Mouse (Mus musculus): Measurements from ENCODE around the gene Kcnmb4.

Gene Kcnmb4

DNA sequence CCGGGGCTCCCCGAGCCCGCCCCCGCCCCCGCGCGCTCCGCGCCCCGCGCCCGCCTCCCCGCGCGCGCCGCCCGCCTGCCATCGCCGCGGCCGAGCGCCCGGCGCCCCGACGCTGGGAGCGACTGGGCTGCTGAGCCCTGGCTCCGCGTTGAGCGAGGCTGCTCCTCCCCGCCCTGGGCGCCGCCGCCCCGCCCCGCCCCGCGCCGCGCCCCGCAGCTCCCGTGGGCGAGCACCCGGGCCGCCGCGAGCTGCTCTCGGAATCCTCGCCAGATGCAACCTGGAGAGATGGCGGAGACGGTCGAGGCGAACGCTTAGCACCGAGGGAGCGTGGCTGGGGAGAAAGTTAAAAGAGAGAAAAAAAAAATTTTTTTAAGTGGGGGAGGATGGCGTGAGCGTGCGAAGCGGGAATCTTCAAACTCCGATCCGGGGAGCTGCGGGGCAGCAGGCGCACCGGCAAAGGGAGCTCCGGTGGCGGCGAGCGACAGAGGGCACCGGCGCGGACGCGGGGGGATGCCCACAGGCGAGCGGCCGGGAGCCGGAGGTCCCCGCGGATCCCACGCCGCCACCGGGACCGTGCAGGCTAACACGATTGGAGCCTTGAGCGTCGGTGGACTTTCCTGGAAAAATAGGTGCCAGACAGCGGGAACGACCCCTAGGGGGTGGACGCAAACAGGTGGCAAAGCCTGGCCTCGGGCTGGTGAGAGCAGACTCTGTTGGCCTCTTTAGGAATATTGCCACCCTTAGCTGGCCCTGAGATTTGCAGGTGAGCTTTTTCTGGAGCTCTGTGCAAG, at the start of gene Kcnmb4:
Gene Kcnmb4 (minus strand): TSS at position 120 of the 791 bp plus-strand sequence.
- in situ Hi-C loops (cut with MseI, MboI), result no loop called here

DNA sequence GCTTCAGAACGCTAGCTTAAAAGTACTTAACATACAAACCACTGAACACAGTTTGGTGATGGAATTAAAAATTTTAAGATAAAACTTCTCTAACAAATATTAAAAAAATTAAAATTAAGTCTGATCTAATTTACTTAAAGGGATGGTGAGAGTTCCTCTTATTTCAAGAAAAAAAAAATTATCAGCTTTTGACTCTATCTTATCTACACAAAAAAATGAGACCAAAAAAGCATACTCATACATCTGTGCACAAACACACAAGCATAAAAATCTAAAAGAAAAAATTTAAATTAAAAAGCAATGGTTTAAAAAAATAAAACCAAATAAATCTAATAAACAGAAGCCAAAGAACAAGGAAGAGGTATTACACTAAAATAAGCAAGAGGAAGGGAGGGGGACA, 45.9 kb upstream of the Kcnmb4 start:
- in situ Hi-C loops (cut with MseI, MboI), result no loop called here

DNA sequence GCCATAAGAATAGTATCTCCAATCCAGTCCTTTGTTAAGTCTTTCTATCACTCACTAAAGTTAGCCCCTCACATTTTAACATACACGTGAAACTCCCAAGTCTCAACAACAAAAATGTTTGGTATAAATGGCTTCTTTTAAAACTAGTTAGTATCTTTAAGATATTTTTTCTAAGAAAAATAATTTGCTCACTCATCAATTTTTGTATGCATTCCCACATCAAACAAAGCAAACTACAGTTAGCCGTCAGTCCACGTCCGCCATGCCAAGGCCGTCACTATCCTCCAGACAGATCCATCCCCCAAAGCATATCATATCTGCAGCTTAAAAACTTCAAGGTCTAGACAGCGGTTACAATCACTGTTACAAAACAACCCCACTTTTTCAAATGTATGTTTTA, 41.9 kb upstream of the Kcnmb4 start:
- in situ Hi-C loops (cut with MseI, MboI), result no loop called here

DNA sequence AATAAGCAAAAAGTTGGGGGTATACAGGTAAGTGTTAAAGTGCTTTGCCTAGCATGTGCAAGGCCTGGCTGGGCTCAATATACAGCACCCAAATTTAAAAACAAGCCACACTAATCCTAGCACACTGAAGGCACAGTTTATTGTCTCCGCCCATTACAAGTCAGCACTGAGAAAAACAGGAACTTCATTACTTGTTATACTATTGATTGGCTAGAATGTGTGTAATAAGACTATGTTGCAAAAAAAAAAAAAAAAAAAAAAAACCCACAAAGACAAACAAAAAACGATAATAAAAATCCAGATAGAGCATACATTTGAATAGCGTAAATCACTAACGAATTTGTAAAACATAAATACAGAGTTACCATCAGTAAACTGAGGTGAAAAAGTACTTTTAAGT, 41.5 kb upstream of the Kcnmb4 start:
- in situ Hi-C loops (cut with MseI, MboI), result no loop called here

DNA sequence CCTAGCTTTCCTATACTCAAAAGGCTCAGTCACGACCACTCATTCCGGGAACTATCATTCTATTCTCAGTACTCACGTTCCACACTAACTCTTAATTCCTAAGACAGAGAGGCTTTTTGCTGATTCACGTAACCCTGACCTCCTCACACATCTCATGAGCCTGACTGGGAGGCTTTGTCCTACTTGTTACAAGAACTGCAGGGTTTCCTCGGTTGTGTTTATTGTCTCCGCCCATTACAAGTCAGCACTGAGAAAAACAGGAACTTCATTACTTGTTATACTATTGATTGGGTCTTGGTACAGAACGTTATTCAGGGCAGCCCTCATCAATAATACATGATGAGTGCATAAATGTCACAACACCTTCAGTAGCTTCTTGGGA, 39.6 kb upstream of the Kcnmb4 start:
- in situ Hi-C loops (cut with MseI, MboI), result no loop called here

DNA sequence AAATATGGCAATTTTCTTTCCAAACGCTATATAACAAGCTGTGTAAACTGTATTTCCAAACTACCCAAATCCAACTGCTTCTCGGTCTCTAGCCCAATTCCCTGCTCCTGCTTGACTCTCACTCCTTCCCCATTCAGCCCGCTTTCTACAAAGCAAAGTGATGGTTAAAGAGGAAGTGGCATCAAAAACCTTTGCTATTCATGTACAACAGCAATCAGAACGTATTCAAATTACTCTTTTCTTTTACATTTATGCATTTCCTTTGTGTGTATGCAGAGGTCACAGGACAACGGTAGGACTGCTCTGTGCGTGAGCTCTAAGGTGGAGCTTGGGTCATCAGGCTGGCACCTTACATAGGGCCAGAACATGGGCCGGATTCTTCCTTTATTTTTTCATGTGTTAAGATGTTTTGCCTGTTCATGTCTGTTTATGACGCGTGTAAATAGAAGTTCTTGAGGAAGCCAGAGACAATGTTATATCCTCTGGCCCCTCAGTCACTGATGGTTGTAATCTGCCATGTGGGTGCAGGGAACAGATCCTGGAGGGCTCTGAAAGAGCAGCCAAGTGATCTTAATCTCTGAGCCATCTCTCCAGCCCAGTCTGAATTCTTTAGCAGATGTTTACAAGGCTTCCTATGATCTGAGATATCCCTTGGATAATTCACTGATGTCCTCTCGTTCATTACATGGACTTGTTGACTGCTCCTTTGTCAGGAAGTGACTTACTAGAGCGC, 39.0 kb upstream of the Kcnmb4 start:
- in situ Hi-C loops (cut with MseI, MboI), result no loop called here

DNA sequence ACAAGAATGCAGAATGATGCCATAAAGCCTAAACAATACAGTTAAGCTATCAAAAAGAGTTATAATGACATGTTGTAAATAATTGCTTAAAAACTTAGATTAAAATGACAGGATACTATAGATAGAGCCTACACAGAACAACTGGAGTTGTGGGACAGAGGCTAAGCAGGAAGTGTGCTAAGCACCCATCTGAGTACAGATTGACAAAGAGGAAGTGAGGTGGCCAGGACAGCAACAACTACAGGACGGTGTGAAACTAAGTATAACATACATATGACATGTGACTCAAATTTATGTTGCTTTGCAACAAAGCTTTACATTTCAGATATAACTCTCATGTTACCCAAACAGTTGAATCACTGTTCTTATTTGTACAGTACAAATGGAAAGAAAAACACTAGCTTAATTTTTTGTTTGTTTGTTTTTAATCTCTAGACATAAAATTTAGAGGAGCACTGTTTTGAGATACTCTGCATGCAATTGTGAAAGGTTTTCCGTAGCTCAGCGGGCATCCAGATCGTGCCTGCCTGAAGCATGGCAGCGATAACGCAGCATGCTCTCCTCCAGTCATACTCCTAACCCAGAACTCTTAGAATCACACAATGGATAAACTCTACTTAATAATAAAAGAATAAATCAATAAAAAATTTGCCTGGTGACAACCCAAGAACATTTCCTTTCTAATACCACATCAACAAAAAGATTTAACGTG, 31.8 kb upstream of the Kcnmb4 start:
- in situ Hi-C loops (cut with MseI, MboI), result no loop called here

DNA sequence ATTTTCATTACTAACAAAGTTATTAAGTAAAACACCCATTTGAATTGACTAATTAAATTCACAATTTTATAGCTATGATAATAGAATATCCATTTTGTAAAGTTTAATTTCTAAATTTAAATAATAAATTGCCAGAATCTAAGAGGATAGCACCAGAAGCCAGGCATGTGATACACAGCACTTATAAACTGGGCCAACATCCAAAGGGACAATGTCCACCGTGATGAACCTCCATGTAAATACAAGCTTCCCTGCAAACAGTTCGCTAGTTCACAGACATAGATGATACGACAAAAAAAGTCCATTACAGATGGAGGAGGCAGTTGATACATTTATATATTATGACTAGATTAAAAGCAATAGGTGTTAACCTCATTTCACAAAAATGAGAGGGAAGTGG, 19.1 kb upstream of the Kcnmb4 start:
- in situ Hi-C loops (cut with MseI, MboI), result no loop called here

DNA sequence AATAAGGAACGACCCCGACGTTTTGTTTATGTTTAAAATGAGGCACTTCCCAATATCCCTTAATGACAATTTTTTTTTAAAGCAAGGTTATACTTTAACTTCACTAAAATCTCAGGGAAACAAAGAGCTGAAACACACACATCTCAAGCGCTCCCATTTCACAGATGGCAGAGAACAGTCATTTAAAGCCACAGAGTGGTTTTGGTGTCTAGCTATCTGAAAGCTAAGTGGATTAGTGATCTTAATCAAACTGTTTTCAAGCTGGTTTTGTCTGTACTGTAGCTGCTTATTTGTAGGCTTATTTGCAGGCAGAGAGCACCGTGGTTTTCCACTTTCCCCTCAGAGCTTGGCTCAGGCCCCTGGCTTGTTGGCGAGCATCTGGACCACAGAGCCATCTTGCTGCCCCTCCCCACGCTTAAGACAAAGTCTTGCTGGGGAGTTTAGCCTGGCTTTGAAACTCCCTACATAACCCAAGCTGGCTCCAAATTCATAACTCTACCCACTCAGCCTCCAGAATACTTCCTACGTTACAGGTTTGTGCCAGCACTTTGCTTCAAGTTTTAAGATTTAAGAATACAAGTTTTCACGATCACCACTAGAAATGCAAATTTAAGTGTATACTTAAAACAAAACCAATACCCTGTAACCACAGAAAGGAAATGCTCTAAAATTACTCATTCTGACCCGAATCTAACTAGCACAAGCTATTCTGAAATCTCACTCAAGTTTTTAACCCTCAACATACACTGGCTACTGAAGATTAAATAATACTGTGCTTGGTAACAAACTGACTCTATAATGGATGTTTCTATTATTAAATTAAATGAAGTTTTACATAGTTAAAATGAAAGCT, 13.4 kb upstream of the Kcnmb4 start:
- in situ Hi-C loops (cut with MseI, MboI), result no loop called here

DNA sequence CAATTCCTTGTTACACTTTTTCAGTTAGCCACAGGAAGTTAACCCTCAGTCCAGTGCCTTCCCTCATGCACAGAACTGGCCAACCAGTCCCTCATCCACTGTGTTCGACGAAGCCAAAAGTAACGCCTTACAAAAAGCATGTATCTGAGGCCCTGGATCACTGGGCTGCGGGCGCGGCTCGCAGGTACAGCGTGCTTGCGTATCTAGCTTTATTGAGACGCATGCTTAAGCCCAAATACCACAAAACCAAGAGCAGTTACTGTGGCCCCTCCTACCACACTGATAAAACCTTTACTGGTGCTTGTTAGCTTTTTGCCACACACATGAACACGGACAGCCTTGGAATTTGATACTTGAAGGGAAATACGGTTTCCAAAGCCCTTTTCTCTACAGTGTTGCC, 8.2 kb upstream of the Kcnmb4 start:
- in situ Hi-C loops (cut with MseI, MboI), result no loop called here

DNA sequence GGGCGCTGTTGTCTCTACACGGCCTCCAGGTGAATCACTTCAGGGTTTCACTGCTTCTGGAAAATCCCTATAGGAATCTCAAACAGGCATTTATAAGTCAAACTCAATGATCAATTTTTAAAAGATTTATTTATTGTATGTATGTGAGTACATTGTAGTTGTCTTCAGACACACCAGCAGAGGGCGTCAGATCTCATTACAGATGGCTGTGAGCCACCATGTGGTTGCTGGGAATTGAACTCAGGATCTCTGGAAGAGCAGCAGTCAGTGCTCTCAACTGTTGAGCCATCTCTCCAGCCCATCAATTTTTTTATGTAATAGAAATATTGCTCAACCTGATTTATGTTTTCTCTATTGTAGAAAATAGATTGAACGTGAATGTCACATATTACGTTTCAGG, 7.3 kb upstream of the Kcnmb4 start:
- in situ Hi-C loops (cut with MseI, MboI), result no loop called here

DNA sequence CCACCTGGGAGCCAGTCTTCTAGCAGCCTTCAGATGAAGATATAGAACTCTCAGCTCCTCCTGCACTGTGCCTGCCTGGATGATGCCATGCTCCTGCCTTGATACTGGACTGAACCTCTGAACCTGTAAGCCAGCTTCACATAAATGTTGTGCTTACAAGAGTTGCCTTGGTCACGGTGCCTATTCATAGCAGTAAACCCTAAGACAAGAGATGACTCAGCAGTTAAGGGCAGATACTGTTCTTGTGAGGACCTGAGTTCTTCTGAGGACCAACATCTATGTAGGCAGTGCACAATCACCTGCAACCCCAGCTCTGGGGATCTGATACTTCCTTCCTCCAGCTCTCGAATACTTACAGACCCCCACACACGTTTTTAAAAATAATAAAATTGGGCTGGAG, 2.9 kb upstream of the Kcnmb4 start:
- in situ Hi-C loops (cut with MseI, MboI), result no loop called here

DNA sequence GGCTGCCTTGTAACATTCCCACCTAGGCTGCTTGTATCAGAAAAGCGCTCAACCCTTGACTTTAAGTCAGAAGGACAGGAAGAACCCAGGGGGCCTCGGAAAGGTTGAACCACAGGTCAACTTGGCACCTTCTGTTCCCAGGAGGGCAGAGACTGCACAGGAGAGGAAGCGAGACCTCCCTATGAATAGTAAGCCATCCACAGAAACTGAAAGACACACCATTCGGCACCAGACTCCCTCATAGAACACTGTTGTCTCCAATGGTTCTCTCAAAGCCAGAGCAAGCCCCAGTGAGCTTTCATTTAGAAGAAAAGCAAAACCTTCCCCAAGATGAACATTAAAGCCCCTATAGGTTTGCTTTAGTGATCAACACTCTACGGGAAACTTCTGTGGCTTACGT, 2.0 kb upstream of the Kcnmb4 start:
- in situ Hi-C loops (cut with MseI, MboI), result no loop called here

DNA sequence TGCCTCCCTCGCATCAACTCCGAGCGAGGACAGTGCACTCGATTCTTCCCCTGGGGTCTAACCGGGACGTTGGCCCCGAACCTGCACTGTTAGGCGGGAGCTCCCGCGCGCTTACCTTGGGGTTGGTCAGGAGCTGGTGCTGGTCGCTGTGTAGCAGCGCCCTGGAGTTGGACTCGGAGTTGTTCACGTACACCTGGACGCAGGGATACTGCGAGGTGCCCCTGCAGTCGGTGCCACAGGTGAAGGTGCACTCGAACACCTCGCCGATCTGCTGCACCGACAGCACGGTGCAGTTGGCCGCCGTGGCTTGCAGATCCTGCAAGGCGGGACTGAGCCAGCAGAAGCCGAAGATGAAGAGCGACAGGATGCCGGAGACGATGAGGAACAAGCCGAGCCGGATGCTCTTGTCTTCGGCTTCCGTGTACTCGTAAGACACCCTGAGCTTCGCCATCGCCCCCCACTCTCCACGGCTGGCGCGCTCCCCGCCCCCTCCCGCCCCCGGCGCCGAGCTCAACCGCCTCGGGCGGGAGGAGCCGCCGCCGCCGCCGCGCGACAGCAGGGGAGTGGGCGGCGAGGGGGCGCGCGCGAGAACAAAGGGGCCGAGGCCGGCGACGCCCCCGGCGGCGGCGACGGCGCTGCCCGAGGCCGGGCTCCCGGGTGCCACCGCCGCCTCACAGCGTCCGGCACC, 463 bp downstream of the Kcnmb4 start:
- in situ Hi-C loops (cut with MseI, MboI), result no loop called here

DNA sequence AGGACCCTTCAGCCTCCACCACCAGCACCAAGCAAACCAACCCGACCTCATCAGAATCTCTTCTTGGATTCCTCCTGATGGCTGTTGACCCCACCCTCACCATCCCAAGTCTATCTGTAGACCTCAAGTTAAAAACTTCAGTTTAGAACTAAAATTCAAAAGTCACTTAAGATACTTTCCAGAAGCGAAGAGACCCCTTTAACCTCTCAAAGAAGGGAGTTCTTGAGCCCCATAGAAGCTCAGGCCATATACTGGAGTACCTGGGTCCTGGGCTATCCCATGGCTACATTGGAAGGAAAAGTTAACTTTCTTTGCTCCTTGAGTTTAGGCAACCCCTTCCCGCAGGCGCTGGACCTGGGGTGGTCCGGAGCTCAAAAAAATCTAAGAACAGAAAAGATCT, 1.1 kb downstream of the Kcnmb4 start:
- in situ Hi-C loops (cut with MseI, MboI), result no loop called here

DNA sequence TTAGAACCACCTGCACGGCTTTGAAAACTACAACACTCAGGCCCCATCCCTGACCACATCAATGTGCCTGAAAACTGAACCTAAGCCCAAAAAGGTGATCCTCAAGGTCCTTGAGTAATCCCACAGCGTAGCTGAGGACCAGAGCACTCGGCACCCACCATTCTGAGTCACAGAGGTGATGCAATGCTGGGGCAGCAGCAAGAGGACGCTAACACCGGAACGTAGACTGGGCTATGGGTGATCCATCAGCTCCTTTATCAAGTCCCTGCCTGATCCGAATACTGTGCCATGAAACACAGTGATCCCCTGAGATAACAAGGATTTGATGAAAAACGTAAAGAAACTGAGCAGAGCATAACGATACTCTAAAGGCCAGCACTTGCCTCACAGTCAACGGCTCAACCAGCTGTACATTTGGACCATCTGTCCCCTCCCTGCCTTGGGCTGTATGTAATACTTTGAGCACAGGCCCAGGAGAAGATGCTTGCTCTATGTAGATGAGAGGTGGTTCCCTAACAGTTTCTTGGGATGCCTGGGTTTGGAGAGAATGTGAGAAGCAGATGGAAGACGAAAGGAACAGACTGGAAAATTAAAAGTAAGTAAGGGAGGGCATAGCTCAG, 3.3 kb downstream of the Kcnmb4 start:
- in situ Hi-C loops (cut with MseI, MboI), result no loop called here

DNA sequence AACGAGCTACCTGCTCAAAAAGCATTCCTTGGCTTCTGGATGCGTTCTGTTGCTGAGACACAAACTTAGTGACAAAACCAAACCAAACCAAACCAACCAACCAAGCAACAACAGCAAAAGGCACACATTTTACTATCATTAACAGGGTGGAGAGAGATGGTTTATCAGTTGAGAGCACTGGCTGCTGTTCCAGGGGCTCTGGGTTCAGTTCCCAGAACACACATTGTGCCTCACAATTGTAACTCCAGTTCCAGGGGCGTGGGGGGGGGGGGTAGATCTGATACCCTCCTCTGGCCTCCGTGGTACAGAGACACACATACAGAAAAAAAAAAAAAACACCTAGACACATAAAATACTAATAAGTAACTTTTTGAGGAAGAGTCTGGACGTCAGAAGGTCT, 5.6 kb downstream of the Kcnmb4 start:
- in situ Hi-C loops (cut with MseI, MboI), result no loop called here

DNA sequence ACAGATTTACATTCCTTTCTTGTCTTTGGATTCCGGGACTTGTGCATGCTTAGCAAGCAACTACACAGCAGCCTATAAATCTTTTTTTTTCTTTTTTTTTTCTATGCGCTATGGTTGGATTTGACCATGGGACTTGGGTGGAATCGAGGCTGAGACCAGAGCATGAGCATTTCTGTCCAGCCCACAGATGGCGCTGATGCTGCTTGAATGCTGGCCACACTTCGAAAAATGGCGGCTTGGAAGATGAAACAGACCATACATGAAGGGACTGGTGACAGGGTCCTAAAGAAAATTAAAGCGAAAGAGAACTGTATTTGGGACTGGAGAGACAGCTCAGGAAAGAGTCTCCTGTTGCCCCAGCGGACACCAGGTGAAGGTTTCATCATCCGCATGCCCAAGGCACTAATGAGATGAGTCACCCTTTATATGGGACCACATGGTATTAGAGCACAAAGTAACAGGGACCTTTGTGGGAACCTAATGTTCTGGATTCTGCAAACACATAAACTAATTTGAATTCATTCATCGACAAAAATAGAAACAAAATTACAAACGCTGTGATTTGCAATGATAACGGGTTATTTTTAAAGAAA, 9.8 kb downstream of the Kcnmb4 start:
- in situ Hi-C loops (cut with MseI, MboI), result no loop called here

DNA sequence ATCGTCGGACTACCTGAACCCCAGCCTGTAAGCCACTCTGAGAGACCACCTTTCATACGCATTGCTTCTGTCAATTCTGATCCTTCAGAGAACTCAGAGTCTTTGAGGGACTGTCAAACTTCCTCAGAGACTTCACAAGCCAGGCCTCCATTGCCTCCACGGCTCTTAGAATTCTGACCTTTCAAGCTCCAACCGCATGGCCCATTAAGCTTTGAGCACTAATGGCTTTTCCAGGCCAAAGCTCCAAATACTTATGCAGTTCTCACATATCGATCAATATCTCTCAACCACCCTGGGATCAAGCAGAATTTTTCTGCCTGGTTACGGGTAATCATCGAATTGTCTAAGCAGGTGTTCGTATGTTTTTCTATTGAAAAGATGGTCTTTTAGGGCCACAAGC, 12.2 kb downstream of the Kcnmb4 start:
- in situ Hi-C loops (cut with MseI, MboI), result no loop called here

DNA sequence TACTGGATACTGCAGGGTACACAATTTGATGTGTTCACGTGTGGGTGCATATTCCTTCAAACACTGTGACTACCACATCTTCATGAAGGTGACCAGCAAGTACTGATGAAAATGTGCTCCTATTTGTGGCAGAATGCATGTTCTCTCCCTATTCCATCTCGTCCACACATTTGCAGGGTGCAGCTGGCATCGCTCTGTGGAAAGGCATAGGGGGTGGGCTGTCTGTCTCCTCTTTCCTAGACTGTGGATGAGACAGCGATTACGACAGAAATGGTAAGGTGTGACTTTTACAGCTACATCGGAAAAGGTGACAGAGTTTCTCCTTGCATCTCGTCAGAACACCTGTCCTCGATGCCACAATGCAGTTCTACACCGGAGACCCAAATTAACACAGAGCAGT, 14.9 kb downstream of the Kcnmb4 start:
- in situ Hi-C loops (cut with MseI, MboI), result no loop called here
